Mouse (Mus musculus): ENCODE data around the gene Pla2g5. TPM values are rescaled to one million over a fixed set of nuclear protein-coding genes. Genes with fewer than 3 reads are reported as not detected.
"Not testable (repeated sequence)": the region's sequence is repeated elsewhere in the genome, so short reads cannot be mapped to it uniquely, and the experiment has no call there.

The Pla2g5 gene
- polyA plus RNA-seq, 1 experiment from 2014 or later, result 0.66 TPM

DNA sequence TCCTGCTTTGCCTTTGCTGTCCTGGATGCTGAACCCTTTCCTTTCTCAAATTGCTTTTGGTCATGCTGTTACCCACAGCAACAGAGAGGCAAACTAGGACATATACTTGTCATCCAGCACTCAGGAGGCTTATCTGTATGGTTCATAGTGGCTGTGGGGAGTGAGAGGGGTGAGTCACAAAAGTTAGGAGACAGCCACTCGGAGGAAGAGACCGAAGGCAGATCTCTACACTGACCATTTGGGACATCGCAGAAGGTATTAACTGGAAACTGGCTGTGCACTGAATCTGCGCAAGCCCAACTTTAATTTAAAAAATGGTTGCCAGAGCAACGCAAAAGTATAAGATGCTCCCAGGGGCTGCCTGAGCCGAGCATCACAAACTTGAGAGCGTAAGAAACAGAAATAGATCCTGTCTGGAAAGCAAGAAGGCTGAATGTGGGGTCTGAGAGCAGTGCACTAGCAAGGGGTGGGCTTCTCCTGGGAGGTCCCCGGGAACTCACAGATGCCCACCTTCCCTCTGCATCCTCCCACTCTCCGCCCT is 8.1 kb downstream of the Pla2g5 start:
- DNase-seq (ENCODE audit: extremely low spot score, low spot score), result no peak
- Histone ChIP-seq H3K27me3 (ENCODE audit: poor library complexity, severe bottlenecking) (0 out of 2 replicates have a peak, but pooled peaks cover under 1% of the 10 kb centered on the region), H3K36me3 (replicated peaks) (no peaks in the 10 kb centered on the region), H3K27ac (no peak overlapping the region), H3K9me3 (no peaks in the 10 kb centered on the region), H3K4me1 (peaks cover 14% of the 10 kb centered on the region), H3K4me3 (no peak overlapping the region)
- 89% methylated on average over 9 of the region's 9 CpGs for WGBS

DNA sequence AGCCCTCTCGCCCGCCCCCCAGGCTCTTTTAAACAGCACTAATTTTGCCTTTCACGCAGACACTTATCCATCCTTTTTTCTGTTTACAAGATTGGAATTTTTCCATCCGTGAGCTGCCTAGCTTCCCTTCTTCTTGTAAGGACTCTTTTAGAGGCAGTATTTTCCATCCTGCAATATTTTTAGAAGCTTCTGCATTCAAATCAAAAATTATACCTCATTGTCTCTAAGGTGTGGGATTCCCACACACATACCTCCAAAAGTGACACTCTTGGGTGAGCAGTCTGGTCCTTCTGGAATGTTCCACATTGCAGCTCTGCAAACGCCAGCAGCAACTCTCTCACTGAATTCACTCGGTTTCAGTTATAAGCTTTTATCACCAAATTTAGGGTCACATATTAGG is 10.3 kb downstream of the Pla2g5 start:
- Histone ChIP-seq H3K9me3 (no peaks in the 10 kb centered on the region), H3K4me3 (no peak overlapping the region), H3K36me3 (replicated peaks) (no peaks in the 10 kb centered on the region), H3K4me1 (no peaks in the 10 kb centered on the region), H3K27ac (no peak overlapping the region), H3K27me3 (ENCODE audit: poor library complexity, severe bottlenecking) (no peaks in the 10 kb centered on the region)
- WGBS, result 83% methylated on average over 6 of the region's 6 CpGs
- no peak for DNase-seq (ENCODE audit: extremely low spot score, low spot score)

DNA sequence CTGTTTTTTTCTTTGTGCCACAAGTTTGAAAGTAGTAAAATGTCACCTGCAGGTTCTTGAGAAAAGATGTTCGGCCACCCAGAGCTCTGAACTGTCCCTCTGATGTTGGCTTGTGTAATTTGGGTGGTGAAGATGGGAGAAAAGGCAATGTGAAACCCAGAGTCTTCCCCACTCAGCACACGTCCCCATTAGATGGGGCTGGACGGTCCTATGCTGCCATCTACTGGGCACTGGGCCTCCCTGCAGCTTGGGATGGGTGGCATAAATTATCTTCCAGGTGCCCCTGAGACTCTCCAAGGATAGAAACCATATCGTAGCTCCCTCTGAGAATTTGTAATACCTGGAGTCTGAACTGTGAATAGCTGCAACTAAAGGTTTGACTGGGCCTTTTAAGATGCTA is 11.8 kb downstream of the Pla2g5 start:
- Histone ChIP-seq H3K27me3 (ENCODE audit: poor library complexity, severe bottlenecking) (no peaks in the 10 kb centered on the region), H3K4me1 (no peaks in the 10 kb centered on the region), H3K36me3 (replicated peaks) (no peaks in the 10 kb centered on the region), H3K4me3 (no peak overlapping the region), H3K27ac (no peak overlapping the region), H3K9me3 (no peaks in the 10 kb centered on the region)
- 6% methylated on average over 4 of the region's 4 CpGs for WGBS
- peak; percentile 75 for DNase-seq (ENCODE audit: extremely low spot score, low spot score)

DNA sequence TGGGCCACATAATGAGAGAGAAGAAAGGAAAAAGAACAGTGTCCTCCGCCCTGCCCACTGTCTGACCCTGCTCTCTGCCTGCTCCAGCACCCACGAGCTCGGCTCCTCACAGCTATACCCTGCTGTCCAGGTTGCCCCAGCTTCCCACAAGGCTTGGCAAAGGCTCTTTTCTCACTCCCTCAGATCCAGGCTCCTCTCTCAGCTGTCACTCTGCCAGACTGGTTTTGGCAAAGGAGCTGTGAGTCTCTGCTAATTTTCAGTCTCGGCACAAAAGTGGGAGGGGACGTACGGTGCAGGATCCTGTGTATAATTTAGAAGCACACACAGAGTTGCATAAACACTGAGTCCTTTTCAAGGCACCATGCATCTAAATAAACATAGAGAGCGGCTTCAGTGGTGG is 21.9 kb downstream of the Pla2g5 start:
- DNase-seq (ENCODE audit: extremely low spot score, low spot score), result no peak
- Histone ChIP-seq H3K27ac (no peak overlapping the region), H3K4me1 (no peaks in the 10 kb centered on the region), H3K36me3 (replicated peaks) (no peaks in the 10 kb centered on the region), H3K27me3 (ENCODE audit: poor library complexity, severe bottlenecking) (no peaks in the 10 kb centered on the region), H3K9me3 (peaks cover 15% of the 10 kb centered on the region), H3K4me3 (no peak overlapping the region)
- 84% methylated on average over 7 of the region's 7 CpGs for WGBS

DNA sequence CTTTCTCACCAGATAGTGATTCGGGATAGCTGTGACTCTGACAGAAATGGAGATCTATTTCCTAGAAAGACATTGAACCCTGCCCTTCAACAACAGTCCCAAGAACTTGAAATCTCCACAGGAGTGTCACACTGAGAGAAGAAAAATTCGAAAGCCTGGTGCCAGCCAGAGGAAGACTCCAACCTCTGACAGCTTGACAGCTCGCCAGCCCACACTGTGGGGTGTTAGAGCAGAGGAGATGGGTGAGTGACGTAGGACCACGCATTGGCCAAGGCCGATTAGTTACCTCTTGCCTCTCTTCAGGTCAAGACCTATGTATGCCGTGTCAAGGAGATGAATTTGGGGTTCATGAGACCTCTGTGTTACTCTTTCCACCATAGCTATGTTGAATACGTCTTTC is 22.6 kb downstream of the Pla2g5 start:
- no peaks in the 10 kb centered on the region for H3K4me1 ChIP-seq
- H3K27ac ChIP-seq, result no peak overlapping the region
- no peaks in the 10 kb centered on the region for H3K36me3 ChIP-seq (replicated peaks)
- peaks cover 15% of the 10 kb centered on the region for H3K9me3 ChIP-seq
- H3K27me3 ChIP-seq (ENCODE audit: poor library complexity, severe bottlenecking), result no peaks in the 10 kb centered on the region
- 86% methylated on average over 8 of the region's 8 CpGs for WGBS
- H3K4me3 ChIP-seq, result no peak overlapping the region
- DNase-seq (ENCODE audit: extremely low spot score, low spot score), result no peak

DNA sequence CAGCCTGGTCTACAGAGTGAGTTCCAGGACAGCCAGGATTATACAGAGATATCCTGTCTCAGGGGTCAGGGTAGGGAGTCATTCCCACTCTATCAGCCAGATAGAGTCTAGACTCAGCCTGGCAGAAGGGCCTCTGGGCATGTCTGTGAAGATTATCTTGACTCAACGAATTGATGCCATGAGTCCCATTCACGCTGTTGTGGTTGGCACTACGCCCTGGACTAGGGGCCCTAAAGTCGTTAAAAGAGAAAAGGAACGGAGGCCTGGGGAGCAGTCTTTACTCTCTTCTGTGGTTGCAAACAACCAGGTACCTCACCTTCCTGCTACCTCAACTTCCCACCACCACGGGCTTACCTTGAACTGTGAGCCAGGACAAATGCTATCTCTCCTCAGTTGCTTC is 23.5 kb downstream of the Pla2g5 start:
- no peaks in the 10 kb centered on the region for H3K36me3 ChIP-seq (replicated peaks)
- no peak for DNase-seq (ENCODE audit: extremely low spot score, low spot score)
- peaks cover 15% of the 10 kb centered on the region for H3K9me3 ChIP-seq
- no peaks in the 10 kb centered on the region for H3K4me1 ChIP-seq
- no peak overlapping the region for H3K27ac ChIP-seq
- no peak overlapping the region for H3K4me3 ChIP-seq
- WGBS, result 90% methylated on average over 6 of the region's 6 CpGs
- H3K27me3 ChIP-seq (ENCODE audit: poor library complexity, severe bottlenecking), result no peaks in the 10 kb centered on the region

DNA sequence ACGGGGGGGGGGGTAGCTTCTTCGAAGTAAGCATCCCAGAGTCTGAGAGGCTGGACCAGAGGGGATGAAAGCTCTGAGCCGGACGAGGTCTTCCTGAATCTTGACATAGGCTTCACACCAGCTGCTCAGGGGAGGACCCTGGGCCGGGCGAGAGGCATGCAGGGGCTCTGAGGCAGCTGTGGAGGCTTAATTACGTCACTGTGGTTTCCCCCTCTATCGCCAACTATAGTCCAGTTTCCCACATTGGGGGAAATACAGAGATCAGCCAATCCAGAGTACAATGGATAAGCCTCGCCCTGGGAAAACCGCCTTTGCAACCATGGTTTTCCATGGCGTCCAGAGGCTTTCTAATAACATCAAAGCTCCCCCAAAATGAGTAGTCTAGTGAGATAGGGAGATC is 36.1 kb downstream of the Pla2g5 start:
- no peak for DNase-seq (ENCODE audit: extremely low spot score, low spot score)
- H3K27ac ChIP-seq, result no peak overlapping the region
- H3K9me3 ChIP-seq, result peaks cover 19% of the 10 kb centered on the region
- 77% methylated on average over 11 of the region's 11 CpGs for WGBS
- H3K4me1 ChIP-seq, result peaks cover 10% of the 10 kb centered on the region
- H3K4me3 ChIP-seq, result no peak overlapping the region
- no peaks in the 10 kb centered on the region for H3K27me3 ChIP-seq (ENCODE audit: poor library complexity, severe bottlenecking)
- H3K36me3 ChIP-seq (replicated peaks), result no peaks in the 10 kb centered on the region

DNA sequence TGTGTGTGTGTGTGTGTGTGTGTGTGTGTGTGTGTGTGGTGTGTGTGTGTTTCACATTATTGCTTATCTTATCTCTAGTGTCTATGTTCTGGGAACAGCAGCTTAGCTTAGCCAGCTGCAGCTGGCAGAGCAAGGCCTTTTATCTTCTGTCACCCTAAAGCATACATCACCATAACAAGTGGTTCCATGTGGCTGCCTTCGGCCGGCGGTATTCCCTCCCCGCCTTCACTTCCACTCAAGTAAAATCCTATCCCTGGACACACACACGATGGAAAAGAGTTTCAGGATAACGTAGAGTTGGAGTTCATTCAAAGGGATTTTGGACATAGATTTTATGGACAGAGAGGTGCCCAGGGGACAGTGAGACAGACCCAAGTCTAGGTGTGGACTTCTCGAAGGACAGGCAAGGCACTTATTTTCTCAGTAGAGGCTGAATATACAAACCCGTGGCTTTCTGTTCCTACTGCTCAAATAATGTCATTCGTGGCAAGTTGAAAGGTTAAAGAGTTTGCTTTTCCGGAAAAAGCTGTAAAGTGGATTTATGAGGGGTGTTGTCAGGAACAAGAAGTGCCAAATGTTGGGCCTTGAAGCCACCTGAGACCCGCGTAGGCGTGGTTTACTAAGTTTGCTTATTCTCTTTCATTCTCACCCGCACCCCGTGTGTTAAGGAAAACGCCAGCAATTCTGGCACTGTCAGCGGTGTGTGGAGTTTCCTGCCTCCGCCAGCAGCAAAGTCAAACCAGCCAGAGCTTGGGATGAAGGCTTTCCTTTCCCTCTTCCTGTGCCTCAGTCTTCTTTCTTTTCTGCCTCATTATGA is 37.3 kb downstream of the Pla2g5 start:
- DNase-seq (ENCODE audit: extremely low spot score, low spot score), result no peak
- Histone ChIP-seq H3K4me1 (peaks cover 10% of the 10 kb centered on the region), H3K27me3 (ENCODE audit: poor library complexity, severe bottlenecking) (no peaks in the 10 kb centered on the region), H3K4me3 (no peak overlapping the region), H3K27ac (no peak overlapping the region), H3K9me3 (peaks cover 20% of the 10 kb centered on the region), H3K36me3 (replicated peaks) (no peaks in the 10 kb centered on the region)
- 79% methylated on average over 18 of the region's 18 CpGs for WGBS

DNA sequence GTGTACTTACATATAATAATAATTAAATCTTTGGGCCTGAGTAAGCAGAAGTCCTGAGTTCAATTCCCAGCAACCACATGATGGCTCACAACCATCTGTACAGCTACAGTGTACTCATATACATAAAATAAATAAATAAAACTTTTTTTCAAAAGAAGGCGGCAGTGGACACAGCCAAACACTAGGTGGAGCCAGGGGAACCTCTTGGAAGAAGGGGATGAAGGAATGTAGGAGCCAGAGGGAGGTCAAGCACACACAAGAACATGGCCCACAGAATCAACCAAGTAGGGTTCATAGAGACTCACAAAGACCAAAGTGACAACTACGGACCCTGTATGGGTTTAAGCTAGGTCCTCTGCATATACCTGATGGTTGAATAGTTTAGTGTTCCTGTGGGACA is 38.6 kb downstream of the Pla2g5 start:
- Histone ChIP-seq H3K27ac (no peak overlapping the region), H3K27me3 (ENCODE audit: poor library complexity, severe bottlenecking) (no peaks in the 10 kb centered on the region), H3K9me3 (peaks cover 20% of the 10 kb centered on the region), H3K4me3 (no peak overlapping the region), H3K36me3 (replicated peaks) (no peaks in the 10 kb centered on the region), H3K4me1 (peaks cover 2% of the 10 kb centered on the region)
- 85% methylated on average over 2 of the region's 2 CpGs for WGBS
- no peak for DNase-seq (ENCODE audit: extremely low spot score, low spot score)

DNA sequence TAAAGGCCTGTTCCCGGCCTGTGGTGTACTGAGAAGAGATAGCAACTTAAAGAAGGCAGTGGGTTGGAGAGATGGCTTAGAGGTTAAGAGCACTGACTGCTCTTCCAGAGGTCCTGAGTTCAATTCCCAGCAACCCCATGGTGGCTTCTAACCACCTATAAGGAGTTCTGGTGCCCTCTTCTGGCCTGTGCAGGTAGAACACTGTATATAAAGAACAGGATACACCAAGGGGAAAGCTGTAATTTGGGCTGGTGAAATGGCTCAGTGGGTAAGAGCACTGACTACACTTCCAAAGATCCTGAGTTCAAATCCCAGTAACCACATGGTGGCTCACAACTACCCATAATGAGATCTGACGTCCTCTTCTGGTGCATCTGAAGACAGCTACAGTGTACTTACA is 39.1 kb downstream of the Pla2g5 start:
- not testable (repeated sequence) for H3K27me3 ChIP-seq (ENCODE audit: poor library complexity, severe bottlenecking); H3K36me3 ChIP-seq (replicated peaks); H3K27ac ChIP-seq; DNase-seq (ENCODE audit: extremely low spot score, low spot score); H3K4me1 ChIP-seq; H3K4me3 ChIP-seq
- peaks cover 20% of the 10 kb centered on the region for H3K9me3 ChIP-seq
- WGBS, result 78% methylated on average over 2 of the region's 2 CpGs

DNA sequence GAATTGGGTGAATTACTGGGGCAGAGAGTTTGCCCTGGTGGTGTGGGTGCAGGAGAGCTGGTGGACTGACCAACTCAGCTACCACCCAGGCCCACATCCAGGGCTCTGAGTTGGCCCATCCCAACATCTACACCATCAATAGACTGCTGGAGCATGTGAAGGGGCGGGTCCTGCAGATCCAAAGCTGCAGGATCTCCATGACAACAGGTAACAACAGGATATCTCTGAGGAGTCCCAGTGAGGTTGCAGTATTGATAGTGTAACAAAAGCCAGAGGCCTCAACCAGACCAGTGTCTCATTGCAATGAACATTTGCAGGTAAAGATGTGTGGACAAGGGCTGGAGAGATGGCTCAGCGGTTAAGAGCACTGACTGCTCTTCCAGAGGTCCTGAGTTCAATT is 42.2 kb downstream of the Pla2g5 start:
- Histone ChIP-seq H3K4me1 (peaks cover 12% of the 10 kb centered on the region), H3K36me3 (replicated peaks) (no peaks in the 10 kb centered on the region), H3K27me3 (ENCODE audit: poor library complexity, severe bottlenecking) (no peaks in the 10 kb centered on the region), H3K27ac (no peak overlapping the region), H3K9me3 (peaks cover 20% of the 10 kb centered on the region), H3K4me3 (no peak overlapping the region)
- no peak for DNase-seq (ENCODE audit: extremely low spot score, low spot score)
- 90% methylated on average over 2 of the region's 2 CpGs for WGBS

DNA sequence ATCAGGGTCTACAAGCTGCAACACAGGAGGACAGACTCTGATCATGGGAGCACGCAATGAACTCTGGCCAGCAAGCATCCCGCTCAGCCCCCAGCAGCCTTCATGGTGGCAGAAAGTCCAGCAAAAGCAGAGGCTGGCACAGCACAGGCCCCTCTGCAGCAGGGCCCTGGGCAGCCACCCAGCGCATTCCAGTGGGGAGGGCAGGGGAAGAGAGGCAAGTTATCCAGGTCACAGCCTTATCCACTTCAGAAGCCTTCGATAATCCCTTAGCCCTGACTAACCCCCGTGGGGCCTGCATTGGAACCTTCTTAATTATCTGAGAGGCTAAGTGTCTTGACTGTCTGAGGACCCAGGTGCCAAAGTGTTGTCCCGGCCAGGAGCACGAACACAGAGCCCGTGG is 44.2 kb downstream of the Pla2g5 start:
- Histone ChIP-seq H3K9me3 (peaks cover 18% of the 10 kb centered on the region), H3K4me1 (peaks cover 12% of the 10 kb centered on the region), H3K36me3 (replicated peaks) (no peaks in the 10 kb centered on the region), H3K27me3 (ENCODE audit: poor library complexity, severe bottlenecking) (no peaks in the 10 kb centered on the region), H3K27ac (peak overlapping the region; percentile 53), H3K4me3 (no peak overlapping the region)
- DNase-seq (ENCODE audit: extremely low spot score, low spot score), result no peak
- 39% methylated on average over 8 of the region's 8 CpGs for WGBS

DNA sequence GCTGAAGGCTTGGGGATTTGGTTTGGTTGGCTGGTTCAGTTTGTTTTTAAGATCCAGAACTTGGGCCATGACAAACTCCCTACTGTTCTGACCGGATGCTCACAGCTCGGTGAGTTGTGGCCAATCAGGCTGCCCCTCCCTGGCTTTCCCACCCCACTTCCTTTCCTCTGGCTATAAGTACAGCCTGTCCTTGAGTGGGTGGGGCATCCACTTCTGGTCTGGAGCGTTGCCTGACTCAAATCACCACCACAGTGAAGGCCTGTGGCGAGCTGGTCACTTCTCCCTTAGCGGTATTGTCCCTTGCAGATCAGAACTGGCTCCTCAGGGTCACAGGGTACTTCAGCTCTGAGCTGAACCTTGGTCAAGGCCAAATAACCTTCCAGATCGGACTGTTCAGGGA is 45.5 kb downstream of the Pla2g5 start:
- H3K9me3 ChIP-seq, result peaks cover 7% of the 10 kb centered on the region
- whole genome bisulfite sequencing, result 75% methylated on average over 6 of the region's 6 CpGs
- H3K36me3 ChIP-seq (replicated peaks), result no peaks in the 10 kb centered on the region
- H3K4me1 ChIP-seq, result peaks cover 12% of the 10 kb centered on the region
- no peaks in the 10 kb centered on the region for H3K27me3 ChIP-seq (ENCODE audit: poor library complexity, severe bottlenecking)
- H3K27ac ChIP-seq, result no peak overlapping the region
- DNase-seq (ENCODE audit: extremely low spot score, low spot score), result no peak
- no peak overlapping the region for H3K4me3 ChIP-seq
